Mouse (Mus musculus) mature B cell (primary cell): ENCODE data around the gene Sgpl1.
"Not testable (repeated sequence)": the region's sequence is repeated elsewhere in the genome, so short reads cannot be mapped to it uniquely, and the experiment has no call there.

ENCODE experiments used
- in situ Hi-C: fragments of 300-500 bp; cut with MboI; formaldehyde crosslinking; loops from 2 replicates; pipeline ENCODE4 v1.14.3; 2019

Sgpl1 gene

DNA sequence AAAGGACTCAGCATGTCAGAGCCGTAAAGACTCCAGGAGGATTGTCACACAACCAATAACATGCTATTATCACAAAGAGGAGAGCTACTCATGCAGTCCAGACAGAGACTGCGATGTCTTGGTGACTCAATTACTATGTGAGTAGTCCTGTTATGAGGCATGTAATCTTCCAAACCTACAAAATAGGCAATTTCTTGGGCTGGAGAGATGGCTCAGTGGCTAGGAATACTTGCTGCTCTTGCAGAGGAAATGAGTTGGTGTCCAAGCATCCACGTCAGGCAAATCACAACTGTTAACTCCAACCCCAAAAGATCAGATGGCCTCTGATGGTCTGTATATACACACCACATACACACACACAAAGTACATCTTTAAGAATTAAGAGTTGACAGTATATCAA, 8.1 kb upstream of the Sgpl1 start:
- in situ Hi-C loops = no loop called here

DNA sequence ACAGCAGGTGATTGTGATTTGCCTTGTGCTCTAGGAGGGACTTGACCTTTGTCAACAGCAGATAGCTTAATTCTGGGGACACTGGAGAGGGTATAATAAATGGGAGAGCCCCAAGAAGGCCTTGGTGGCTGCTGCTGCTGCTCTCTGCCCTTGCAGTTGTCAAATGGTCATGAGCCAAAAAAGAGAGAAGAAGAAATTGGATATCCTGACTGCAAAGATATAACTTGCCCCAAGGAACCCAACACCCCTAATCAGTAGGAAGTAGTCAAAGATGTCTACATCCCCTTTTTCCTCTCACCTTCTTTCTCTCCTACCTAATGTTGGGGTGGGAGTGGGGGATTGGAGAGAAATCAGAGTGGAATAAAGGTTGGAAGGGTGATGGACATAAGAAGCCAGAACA, 4.6 kb upstream of the Sgpl1 start:
- in situ Hi-C loops = no loop called here

DNA sequence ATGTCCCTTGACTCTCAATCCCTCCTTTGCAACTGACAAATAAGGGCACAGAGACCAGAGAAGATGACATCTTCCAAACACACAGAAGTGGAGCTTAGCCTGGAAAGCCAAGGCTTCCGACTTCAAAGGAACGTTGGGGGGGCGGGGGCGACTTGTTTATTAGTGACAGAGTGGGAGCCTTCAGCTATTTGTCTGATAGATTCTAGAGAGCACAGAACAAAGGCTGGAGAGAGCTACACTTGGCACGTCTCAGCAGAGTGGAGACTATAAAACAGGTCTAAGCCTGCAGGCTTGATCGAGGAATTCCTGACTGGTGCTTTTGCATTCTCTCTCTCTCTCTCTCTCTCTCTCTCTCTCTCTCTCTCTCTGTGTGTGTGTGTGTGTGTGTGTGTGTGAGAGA, 3.1 kb upstream of the Sgpl1 start:
- in situ Hi-C loops = no loop called here

DNA sequence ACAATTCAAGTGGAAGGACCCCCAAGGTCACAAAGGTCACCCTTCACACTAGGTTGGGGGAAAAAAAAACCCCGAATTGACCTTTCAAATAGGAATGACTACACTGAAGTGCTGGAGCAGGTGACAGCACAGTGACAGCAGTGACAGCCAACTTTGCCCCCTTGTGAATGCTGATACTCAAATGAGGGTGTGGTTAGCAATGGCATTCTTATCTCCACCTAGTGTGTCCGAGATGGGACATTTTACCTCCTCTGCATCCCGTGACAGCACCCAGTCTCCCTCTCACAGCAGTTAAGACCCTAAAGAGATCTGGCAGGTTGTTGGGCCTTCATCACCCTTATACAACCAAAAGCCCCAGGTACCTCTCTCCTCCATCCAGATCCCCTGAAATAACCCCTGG, 2.0 kb upstream of the Sgpl1 start:
- in situ Hi-C loops = no loop called here

DNA sequence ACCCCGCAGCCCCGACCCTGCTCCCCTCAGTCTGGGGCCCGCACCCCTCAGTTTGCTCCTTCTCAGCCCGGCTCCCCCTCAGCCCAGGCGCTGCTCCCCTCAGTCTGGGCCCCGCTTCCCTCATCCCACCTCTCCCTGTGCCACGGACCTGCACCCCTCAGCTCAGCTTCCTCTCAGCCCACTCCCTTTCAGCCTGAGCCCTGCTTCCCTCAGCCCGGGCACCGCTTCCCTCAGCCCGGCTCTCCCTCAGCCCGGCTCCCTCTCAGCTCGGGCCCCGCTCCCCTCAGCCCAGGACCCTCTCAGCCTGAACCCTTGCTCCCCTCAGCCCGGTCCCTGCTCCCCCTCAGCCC, 721 bp downstream of the Sgpl1 start:
- in situ Hi-C loops = no loop called here

DNA sequence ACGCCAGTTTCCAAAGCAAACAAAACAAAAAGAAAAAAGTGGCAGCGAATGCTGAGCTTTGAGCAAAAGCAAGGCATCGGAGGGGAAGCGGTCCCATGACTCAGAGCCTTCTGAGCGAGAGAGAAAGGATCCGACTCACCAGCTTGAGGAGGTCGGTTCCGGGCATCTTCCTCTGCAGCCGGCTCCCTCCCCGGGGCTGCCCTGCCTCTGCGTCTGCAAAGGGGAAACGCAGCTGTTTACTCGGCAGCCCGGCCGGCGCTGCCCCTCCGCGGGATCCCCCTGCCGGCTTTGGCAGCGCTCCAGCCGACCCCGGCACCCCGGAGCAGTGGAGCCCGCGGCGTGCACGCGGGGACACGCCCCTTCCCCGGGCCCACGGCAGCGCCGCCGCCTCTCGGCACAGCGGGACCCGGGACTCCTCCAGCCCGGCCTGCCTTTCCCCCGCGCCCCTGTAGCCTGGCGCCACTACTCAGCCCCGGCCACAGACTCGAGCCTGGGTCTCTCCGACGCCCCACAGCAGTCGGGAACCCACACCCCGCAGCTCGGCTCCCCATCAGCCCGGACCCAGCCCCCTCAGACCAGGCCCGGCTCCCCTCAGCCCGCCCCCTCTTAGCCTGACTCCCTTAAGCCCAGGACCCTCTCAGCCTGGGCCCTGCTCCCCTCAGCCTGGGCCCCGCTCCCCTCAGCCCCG, 1.2 kb downstream of the Sgpl1 start:
- in situ Hi-C loops = no loop called here

DNA sequence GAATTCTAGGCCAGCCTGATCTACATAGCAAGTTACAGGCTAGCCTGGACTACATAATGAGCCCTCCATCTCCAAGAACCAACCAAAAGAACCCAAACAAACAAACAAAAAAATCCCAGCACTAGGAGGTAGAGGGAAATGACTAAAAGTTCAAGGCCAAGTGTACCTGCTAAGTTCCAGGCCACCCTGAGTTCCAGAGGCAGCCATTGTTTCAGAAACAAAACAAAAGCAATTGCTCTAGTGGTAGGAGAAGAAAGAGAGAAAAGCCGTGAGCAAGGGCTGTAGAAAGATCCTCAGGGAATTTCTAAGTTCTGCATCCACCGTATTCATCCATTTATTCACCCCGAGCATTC, 1.8 kb downstream of the Sgpl1 start:
- in situ Hi-C loops = no loop called here

DNA sequence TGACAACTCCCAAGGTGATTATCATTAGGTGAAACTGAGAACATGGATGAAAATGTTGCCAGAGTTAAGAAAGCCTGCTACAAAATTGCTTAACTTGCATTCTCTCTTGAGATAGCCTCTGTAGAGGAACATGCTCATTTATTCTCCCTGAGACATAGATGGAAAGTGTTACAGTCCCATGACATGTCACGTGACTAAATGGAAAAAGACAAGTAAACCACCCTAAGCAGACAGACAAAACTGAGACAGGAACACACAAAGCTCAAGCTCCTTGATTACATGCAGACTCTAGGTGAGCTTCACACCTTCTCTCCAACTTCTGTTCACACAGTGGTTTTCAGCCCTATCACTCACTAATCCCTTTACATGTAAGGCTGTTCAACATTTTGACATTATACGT, 4.2 kb downstream of the Sgpl1 start:
- in situ Hi-C loops = no loop called here

DNA sequence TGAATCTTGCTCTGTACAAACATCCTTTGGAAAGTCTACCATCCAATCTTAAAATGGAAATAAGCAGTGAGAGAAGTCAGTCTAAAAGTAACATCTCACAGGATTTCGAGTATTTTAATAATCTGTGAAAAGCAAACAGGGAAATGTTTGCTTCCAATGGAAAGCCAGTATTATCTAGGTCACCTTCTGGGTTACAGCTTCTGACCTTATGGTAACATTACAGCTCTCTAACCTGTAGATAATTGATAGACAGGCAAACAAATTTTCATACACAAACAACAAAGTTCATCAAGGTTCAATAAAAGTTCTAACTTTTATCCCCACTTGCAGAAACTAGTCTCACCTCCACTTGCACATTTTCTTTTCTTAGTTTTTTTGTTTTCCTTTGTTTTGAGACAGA, 9.9 kb downstream of the Sgpl1 start:
- in situ Hi-C loops = no loop called here

DNA sequence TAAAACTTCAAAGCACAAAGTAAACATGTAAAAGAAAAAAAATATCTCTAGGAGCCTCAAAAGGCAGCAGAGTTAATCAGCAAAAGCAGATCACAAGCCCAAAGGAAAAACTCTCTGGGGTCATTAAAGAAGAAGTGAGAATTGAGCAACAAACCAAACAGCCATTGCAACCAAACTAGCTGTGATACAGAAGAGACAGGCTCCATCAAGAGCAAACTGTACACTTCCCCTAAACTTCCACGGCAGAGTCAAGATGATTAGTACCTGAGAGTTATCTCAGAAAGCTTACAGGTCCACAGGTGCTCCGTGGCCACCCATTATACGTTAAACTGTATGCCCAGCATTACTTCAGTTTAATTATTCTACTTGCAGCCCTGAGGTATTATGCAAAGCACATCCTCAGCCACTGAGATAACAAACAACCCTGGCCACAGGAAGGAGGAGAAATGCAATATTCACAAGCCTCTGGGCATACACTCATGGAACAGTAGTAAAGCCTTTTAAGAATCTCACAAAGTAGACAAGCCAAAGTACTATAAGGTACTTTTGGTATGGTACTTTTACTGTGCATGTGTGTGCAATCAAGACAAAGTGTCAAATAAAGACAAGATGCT, 12.2 kb downstream of the Sgpl1 start:
- in situ Hi-C loops = no loop called here

DNA sequence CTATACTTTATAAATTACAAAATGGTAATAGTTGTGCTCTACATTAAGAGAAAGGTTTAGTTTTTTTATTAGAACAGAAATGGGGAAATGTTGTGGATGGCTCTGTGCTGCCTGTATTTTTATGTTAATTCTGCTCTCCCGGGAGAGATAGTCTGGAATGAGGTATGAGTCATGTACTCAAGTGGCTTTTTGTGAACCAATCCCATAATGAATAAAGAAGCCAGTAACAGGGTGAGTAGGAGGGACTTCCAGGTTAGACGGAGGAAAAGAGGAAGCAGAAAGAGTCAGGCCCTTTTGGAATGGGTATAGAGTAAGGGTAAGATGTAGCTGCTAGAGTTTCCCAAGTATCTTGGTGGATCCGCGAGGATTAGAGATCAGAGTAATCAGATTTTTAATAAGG, 13.5 kb downstream of the Sgpl1 start:
- in situ Hi-C loops = no loop called here

DNA sequence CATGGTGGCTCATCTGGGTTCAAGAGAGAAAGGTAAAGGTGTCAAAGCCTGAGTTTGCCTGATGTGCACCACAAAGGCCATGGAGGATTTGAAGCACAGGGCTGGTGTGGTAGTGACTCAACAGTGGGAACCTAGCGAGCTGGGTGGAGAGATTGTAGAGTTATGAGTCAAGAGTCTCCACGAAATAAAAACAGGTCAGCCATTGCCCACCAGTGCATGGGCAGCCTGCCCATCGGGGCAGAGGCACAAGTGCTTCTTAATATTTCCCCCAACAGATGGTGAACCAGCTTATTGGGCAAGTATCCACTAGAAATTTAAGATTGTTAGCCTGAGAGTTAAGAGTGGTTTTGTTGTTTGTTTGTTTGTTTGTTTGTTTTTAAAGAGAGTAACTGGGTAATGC, 16.5 kb downstream of the Sgpl1 start:
- in situ Hi-C loops = no loop called here

DNA sequence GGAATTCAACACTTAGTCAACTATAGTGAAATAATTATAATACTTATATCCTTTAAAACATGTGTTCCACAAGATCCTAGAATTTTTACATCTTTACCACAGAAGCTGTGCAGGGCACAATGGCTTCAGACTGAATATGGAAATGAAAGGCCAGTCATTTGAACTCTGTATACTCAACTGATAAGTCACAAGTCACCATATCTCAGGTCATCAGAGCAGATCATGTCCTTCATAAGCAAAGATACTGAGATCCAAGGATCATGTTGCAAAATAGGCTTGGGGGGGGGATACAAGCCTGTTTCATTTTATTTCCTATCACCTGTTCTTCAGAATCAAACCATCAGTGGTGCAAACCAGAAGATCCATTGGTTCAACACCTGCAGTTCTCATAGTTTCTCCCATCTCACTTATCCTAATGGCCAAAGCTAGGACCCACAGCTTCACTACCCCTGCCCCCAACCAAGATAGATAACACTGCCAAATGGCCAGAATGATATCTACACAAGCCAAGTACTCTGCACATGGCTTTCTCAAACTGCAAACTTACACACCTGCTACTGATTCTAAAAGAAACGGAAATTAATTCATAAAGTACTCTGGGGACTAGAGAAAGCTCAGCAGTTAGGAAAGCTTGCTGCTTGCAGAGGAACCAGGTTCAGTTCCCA, 18.7 kb downstream of the Sgpl1 start:
- in situ Hi-C loops = no loop called here

DNA sequence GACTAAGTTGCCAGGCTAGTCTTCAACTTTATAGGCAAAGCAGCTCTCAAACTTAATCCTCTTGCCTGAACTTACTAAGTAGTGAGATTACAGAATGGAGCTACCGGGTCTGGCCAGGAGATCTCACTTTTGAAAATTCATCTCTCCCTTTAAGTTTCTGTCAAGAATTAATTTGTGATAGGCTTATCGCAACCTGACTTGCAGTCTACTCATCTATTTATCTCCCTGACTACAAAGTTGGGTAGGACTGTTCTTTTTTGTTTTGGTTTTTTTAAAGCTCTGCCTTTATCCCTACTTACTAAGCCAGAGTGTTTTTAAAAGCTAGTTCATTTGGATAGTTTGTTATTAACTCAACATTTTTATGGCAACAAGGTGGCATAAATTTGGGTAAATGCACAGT, 23.0 kb downstream of the Sgpl1 start:
- in situ Hi-C loops = no loop called here

DNA sequence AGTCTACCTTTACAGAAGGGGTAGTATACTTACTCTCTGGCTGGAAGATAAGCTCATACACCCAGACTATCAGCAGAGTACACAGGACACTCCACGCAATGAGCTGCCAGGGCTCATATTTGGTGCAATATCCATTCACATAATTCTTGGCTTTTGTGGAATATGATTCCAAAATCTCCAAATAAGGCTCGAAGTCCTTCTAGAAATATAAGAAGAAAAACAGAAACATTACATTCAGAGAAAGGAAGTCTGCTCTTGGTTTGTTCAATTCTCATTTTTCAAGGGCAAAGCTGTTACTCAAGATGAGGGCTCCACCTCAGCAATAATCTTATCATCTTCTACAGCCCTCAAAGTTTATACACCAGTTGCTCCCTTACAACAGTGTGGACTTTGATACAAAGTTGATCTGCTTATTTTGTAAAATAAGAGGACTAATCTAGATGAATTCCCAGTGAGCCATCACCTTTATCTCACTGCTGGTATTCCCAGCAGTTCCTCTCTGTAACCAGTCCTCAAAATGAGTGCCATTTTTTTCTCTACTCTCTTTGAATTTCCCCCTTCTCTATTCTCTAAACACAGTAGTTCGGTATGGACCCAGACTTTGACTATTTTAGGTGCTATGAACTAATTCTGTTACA, 24.1 kb downstream of the Sgpl1 start:
- in situ Hi-C loops = no loop called here

DNA sequence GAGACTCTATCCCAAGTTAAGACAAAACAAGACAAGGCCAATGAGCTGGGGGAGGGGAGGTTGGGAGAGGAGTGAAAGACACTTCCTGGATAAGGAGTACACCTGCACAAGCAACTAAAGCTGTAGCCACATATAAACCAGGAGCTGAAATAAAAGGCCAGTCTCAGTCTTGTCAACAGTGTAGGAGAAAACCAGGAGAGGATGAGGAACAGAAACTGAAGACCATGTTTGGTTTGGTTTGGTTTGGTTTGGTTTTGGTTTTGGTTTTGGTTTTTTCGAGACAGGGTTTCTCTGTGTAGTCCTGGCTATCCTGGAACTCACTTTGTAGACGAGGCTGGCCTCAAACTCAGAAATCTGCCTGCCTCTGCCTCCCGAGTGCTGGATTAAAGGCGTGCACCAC, 25.8 kb downstream of the Sgpl1 start:
- in situ Hi-C loops = not testable (repeated sequence)

DNA sequence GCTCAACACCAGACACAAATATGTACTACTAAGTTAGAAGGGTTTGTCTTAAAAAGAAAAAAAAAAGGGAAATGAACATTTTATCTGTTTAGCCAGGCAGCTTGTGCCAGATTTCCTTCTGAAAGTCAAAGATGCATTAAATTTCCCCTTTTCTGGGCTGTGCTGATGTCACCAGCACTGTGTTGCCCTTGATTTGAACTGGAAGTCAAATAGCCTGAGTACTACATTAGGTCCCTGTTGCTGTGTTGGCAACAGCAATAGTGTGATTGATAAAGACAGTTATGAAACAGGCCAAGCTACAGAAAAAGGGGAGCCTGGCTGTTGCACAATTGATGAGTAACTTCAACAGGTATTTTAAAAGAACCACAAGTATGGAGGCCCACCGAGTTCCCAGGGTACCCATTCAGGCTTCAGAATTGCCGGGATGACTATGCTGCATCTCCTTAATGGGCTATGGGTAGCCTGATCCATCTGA, 33.2 kb downstream of the Sgpl1 start:
- in situ Hi-C loops = no loop called here

DNA sequence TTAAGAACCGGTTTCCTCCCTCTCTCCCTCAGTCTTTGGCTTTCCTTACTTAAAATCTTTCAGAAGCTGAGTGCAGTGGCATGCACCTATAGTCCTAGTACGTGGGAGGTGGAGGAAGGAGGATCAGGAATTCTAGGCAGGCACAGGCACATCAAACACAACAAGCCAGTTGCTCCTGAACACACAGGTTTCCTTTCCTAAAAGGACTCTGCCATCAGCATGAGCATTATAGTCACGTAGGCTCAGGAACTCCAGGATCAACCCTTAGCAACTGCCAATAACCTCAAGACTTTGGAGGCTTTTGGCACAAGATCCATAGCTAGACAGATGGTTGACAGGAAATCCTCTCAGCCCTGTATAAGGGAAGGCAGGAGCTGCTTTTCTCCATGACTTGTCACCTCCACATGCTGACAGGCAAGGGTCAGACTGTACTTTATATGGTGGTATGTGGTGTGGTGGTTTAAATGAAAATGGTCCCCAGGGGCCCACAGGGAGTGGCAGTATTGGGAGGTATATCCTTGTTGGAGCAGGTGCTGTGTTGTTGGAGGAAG, 43.9 kb downstream of the Sgpl1 start:
- in situ Hi-C loops = no loop called here

DNA sequence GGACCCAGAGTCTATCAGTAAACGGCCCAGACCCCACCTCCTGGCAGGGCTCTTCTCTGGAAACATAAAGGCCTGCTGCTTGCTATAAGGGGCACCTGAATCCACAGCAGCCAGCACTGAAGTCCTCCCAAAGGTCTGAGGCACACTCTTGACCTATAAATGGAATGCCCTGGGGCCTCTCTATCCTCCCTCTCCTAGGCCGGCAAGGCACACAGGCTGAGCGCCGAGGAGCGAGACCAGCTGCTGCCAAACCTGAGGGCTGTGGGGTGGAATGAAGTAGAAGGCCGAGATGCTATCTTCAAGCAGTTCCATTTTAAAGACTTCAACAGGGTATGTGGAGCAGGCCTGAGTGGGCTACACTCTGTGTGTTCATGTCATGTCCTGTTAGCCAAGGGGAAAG, 55.6 kb downstream of the Sgpl1 start:
- in situ Hi-C loops = no loop called here

DNA sequence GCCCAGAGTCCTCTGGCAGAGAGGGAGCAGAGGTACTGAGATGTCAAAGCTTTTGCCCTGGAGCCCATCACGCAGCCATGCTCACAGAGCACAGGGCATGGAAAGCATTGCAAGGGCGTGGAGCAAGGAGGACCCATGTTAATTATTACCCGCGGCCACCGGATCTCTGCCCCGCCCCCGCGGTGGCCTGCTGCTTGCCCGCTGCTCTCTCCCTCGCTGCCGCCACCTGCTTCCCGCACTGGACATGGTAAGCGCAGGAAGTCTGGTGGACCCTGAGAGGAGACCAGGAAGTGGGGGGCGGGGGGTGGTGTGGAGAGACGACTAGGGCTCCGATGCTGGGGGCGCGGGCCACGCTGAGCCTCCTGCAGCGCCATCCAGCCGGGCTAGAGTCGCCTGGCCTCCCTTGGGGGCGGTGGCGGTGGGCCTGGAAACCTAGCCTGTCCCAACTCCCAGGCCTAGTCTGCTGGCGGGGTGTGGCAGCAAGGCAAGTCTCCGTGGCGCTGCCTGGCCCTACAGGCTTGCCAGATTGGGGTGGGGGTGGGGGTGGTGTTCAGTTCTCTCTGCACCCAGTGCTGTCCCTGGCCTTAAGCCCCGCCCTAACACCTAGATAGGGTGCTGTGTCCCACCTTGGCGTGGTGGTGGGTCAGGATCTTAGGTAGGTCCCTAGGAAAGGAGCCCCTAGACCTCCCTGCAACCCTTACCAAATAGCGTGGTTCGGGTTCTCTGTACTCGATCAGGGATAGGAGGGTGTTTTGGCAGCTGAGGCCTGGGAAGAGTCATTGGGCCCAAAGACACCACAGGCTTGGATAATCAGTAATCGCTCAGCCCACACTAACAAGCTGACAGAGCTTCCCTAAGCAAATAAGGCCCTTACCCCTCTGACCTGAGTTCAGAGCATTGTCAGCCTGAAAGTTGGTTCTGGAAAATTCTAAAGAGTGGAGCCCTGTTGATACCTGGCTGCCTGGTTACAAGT, 58.0 kb downstream of the Sgpl1 start, which contains the start of gene Pcbd1:
Pcbd1 (plus strand) TSS at position 162 of the 973 bp plus-strand sequence.
- in situ Hi-C loops = no loop called here

DNA sequence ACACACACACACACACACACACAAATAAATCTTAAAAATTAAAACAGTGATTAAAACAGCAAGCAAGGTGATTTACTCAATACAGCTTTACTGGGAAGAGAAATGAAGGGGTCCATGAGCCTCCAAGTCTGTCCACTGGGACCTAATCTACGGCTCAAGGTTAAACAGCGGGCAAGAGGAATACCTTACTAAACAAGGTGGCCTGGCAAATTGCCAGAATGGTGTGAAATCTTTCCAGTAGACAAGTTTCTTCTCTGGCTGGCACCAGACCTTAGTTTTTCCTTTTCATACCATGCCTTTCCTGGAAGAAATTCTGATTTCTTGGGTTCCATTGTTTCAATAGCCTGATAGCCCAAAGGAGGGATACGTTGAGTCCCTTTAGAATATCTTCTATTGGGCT, 59.0 kb downstream of the Sgpl1 start:
- in situ Hi-C loops = no loop called here

DNA sequence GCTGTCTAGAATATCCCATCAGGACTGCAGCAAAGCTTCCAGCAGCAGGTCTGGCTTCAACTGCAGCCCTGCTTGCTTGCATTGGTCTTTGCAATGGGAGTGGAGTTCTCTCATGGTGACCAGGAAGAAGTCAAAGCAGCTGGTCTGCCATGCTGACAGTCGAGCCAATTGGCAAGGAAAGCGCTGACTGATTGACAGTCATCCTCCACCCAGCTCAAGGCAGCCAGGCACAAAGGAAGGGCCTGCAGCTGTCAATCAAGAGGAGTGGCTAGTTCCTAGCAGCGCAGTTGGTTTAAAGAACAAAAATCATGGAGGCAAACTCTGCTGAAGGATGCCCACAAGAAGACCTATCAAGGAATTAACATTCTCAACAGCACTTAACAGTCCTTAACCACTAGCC, 61.0 kb downstream of the Sgpl1 start:
- in situ Hi-C loops = no loop called here
